Mouse (Mus musculus) bone marrow, adult 2 months (tissue): ENCODE data around the gene Grik2.

Source experiments
- CTCF ChIP-seq: fragments of 200-500 bp; IDR thresholded peaks from 2 replicates; pipeline ENCODE4 v1.5.1; 2011; ENCODE audit warnings: low read length, control low read depth; ENCODE audit not compliant: control insufficient read depth, insufficient read depth
- POLR2A ChIP-seq: fragments of 200-500 bp; IDR thresholded peaks from 2 replicates; pipeline ENCODE4 v1.6.1; 2011; ENCODE audit warnings: low read depth, mild to moderate bottlenecking, control low read depth, low read length, borderline replicate concordance; ENCODE audit not compliant: control insufficient read depth

DNA sequence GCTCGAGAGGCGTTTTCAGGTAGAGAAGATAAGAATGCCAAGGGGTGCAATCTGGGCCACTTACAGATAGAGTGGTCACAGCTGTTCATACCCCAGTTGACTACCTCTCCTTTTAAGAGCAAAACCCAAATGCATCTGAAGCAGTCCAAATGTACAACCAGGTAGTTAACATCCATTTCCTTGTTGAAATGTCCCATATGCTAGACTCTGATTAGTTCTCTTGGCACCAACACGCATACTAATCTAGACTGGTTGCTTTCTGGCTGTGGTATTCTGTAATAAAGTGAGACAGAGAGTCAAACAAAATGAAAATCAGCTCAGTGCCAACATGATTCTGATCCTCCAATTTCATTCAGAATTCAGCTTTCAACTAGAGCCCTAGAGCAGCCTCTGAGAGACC lies 164.6 kb downstream of the Grik2 start:
- no peak for TF ChIP-seq POLR2A
- no peak for TF ChIP-seq CTCF
